10 mouse cellular contexts compared by ENCODE assay signal in genomic region chr10:88983444-88983843, GRCm38 (mm10).
DNase-seq lines count a peak whose midpoint lies in the region; ATAC-seq lines count a peak whose summit lies in the region.
"Had no signal": no experiment of that assay in that cellular context is flagged by ENCODE, and none has a peak within 500 bp of the region (broad histone marks: within the 10 kb centered on the region; RNA-seq: fewer than 3 reads in every experiment).

No protein-coding gene starts in this region.

- no peaks in the 10 kb centered on the region for H3K4me1 ChIP-seq in heart, embryonic 12.5 days (replicated peaks)
- H3K4me1 ChIP-seq in embryonic facial prominence, embryonic 10.5 days = no peaks in the 10 kb centered on the region
- no peaks in the 10 kb centered on the region for H3K4me1 ChIP-seq in limb, embryonic 11.5 days (ENCODE audit: control insufficient read depth, insufficient read depth, low read length)
- H3K4me1 ChIP-seq: heart, embryonic 15.5 days; megakaryocyte, embryonic 14.5 days had no signal

- H3K4me2 ChIP-seq in heart, embryonic 12.5 days = no peak overlapping the region
- H3K4me2 ChIP-seq in limb, embryonic 11.5 days (ENCODE audit: low read depth, severe bottlenecking) = no peak overlapping the region
- H3K4me2 ChIP-seq: heart, embryonic 15.5 days had no signal

- no peaks in the 10 kb centered on the region for H3K27me3 ChIP-seq in heart, embryonic 12.5 days (replicated peaks)
- H3K27me3 ChIP-seq in embryonic facial prominence, embryonic 10.5 days (replicated peaks; ENCODE audit: low read depth, poor library complexity, severe bottlenecking) = no peaks in the 10 kb centered on the region
- H3K27me3 ChIP-seq in limb, embryonic 11.5 days (ENCODE audit: control insufficient read depth, insufficient read depth, low read length) = no peaks in the 10 kb centered on the region
- H3K27me3 ChIP-seq: heart, embryonic 15.5 days; megakaryocyte, embryonic 14.5 days had no signal

- no peak overlapping the region for H3K27ac ChIP-seq in heart, embryonic 12.5 days (ENCODE audit: poor library complexity, severe bottlenecking)
- H3K27ac ChIP-seq in embryonic facial prominence, embryonic 10.5 days (replicated peaks) = no peak overlapping the region
- H3K27ac ChIP-seq in limb, embryonic 11.5 days (replicated peaks; ENCODE audit: low read depth, low read length) = no peak overlapping the region
- H3K27ac ChIP-seq: heart, embryonic 15.5 days had no signal

- no peaks in the 10 kb centered on the region for H3K36me3 ChIP-seq in heart, embryonic 12.5 days
- H3K36me3 ChIP-seq in embryonic facial prominence, embryonic 10.5 days (replicated peaks) = no peaks in the 10 kb centered on the region
- H3K36me3 ChIP-seq in limb, embryonic 11.5 days (ENCODE audit: control insufficient read depth, insufficient read depth, low read length) = no peaks in the 10 kb centered on the region
- H3K36me3 ChIP-seq: heart, embryonic 15.5 days had no signal

- intact Hi-C loops in heart, postnatal 14 days (cut with DNase I) = no loop called here

- H3K9ac ChIP-seq in heart, embryonic 12.5 days = no peak overlapping the region
- H3K9ac ChIP-seq in limb, embryonic 11.5 days (ENCODE audit: low read length) = no peak overlapping the region
- H3K9ac ChIP-seq: heart, embryonic 15.5 days had no signal

- no peaks in the 10 kb centered on the region for H3K9me3 ChIP-seq in heart, embryonic 12.5 days (replicated peaks)
- H3K9me3 ChIP-seq in embryonic facial prominence, embryonic 10.5 days = no peaks in the 10 kb centered on the region
- no peaks in the 10 kb centered on the region for H3K9me3 ChIP-seq in limb, embryonic 11.5 days (ENCODE audit: control insufficient read depth, low read length)
- H3K9me3 ChIP-seq: heart, embryonic 15.5 days; megakaryocyte, embryonic 14.5 days had no signal

- no peak for ATAC-seq in heart, embryonic 12.5 days (ENCODE audit: insufficient number of reproducible peaks, low FRiP score)
- ATAC-seq in limb, embryonic 11.5 days (ENCODE audit: insufficient number of reproducible peaks, low FRiP score, low TSS enrichment, low read depth) = no peak

- no peak overlapping the region for H3K4me3 ChIP-seq in heart, embryonic 12.5 days
- H3K4me3 ChIP-seq in embryonic facial prominence, embryonic 10.5 days = no peak overlapping the region
- no peak overlapping the region for H3K4me3 ChIP-seq in limb, embryonic 11.5 days (ENCODE audit: low read depth, low read length)
- H3K4me3 ChIP-seq: heart, embryonic 15.5 days; megakaryocyte, embryonic 14.5 days had no signal

- WGBS in heart, embryonic 12.5 days = 26% methylated on average over 8 of the region's 8 CpGs
- WGBS in embryonic facial prominence, embryonic 10.5 days = 31% methylated on average over 8 of the region's 8 CpGs
- 30% methylated on average over 8 of the region's 8 CpGs for WGBS in limb, embryonic 11.5 days

- DNase-seq in heart, postnatal 14 days = peak; percentile 44 to 64
- peak; percentile 37 for DNase-seq in thymus, postnatal 4 days
- no peak for DNase-seq in thymus, postnatal 10 days (ENCODE audit: low spot score in 2 of 2)
- peak; percentile 56 for DNase-seq in embryonic facial prominence, embryonic 10.5 days (ENCODE audit: low spot score)
- peak; percentile 42 for DNase-seq in limb, embryonic 11.5 days (ENCODE audit: low spot score)
- DNase-seq in Muller cell, postnatal 12 days (ENCODE audit: inconsistent ontology term) = no peak
- DNase-seq in cerebellum, adult 9-10 months = no peak

Comparison
In these comparisons a context has a peak if more than half of its experiments do, and no peak if none do; other contexts are left out.
1. DNase-seq: peak in heart, postnatal 14 days (2 of 2), thymus, postnatal 4 days (single experiment), embryonic facial prominence, embryonic 10.5 days (single experiment) and limb, embryonic 11.5 days (single experiment); none in thymus, postnatal 10 days (0 of 2), Muller cell, postnatal 12 days (single experiment) and cerebellum, adult 9-10 months (single experiment).